Mouse (Mus musculus): ENCODE data around the gene Ppara.

GRCm38 (mm10) chr15:85703858-85704257 lies 30.9 kb upstream of the Ppara start:
- TF ChIP-seq CTCF (IDR thresholded peaks at IDR 0.05; ENCODE audit: borderline replicate concordance, insufficient read depth, low read depth, low read length) (no peak), POLR2A (IDR thresholded peaks at IDR 0.05; ENCODE audit: borderline replicate concordance, insufficient read depth, low read length) (no peak)
